Mouse (Mus musculus): ENCODE data around the gene Aldh16a1. TPM values are rescaled to one million over a fixed set of nuclear protein-coding genes. Genes with fewer than 3 reads are reported as not detected.
A peak's percentile ranks its signal among the peaks of the same experiment; 100 is the strongest.

Gene Aldh16a1
- polyA plus RNA-seq, 1 experiment: 106 TPM

- H3K36me3 ChIP-seq (ENCODE audit: control insufficient read depth, insufficient read depth, low read length): no peaks in the 10 kb centered on the region
- peak within 1 kb of the TSS; percentile 10; the same call in 1 of the 2 replicates for H3K27ac ChIP-seq (ENCODE audit: insufficient read depth, low read depth, low read length)
- WGBS: under 1% methylated on average over 29 of the region's 29 CpGs
- peak within 1 kb of the TSS; percentile 53 for H3K4me3 ChIP-seq (ENCODE audit: insufficient read depth, low read depth, low read length)
- no peaks in the 10 kb centered on the region for H3K27me3 ChIP-seq (replicated peaks; ENCODE audit: control insufficient read depth, insufficient read depth, low read length)
- TF ChIP-seq CTCF (conservative IDR thresholded peaks at IDR 0.05; ENCODE audit: insufficient read depth, insufficient read length, low read depth, low read length) (peak; percentile 95), POLR2A (IDR thresholded peaks at IDR 0.05; ENCODE audit: low read depth, low read length) (no peak)
- peak; percentile 96 for DNase-seq
- H3K4me1 ChIP-seq (ENCODE audit: control insufficient read depth, insufficient read depth, low read length): no peaks in the 10 kb centered on the region
Observed at GRCm38 (mm10) chr7:45135993-45136567, 18.3 kb downstream of the Aldh16a1 start, which contains the start of the genes Gm45713 and Flt3l. Gene Gm45713 (minus strand): TSS chr7:45136231. Gene Flt3l (minus strand): TSS chr7:45136432.

GRCm38 (mm10) chr7:45135370-45135769, 19.0 kb downstream of the Aldh16a1 start:
- Histone ChIP-seq H3K27ac (ENCODE audit: insufficient read depth, low read depth, low read length) (no peak overlapping the region), H3K4me1 (ENCODE audit: control insufficient read depth, insufficient read depth, low read length) (no peaks in the 10 kb centered on the region), H3K36me3 (ENCODE audit: control insufficient read depth, insufficient read depth, low read length) (no peaks in the 10 kb centered on the region), H3K4me3 (ENCODE audit: insufficient read depth, low read depth, low read length) (peak overlapping the region; percentile 53), H3K27me3 (replicated peaks; ENCODE audit: control insufficient read depth, insufficient read depth, low read length) (no peaks in the 10 kb centered on the region)
- WGBS: 88% methylated on average over 3 of the region's 3 CpGs
- no peak for DNase-seq
- no peak for TF ChIP-seq POLR2A (IDR thresholded peaks at IDR 0.05; ENCODE audit: low read depth, low read length)
- TF ChIP-seq CTCF (conservative IDR thresholded peaks at IDR 0.05; ENCODE audit: insufficient read depth, insufficient read length, low read depth, low read length): no peak

- TF ChIP-seq POLR2A (IDR thresholded peaks at IDR 0.05; ENCODE audit: low read depth, low read length) (no peak), CTCF (conservative IDR thresholded peaks at IDR 0.05; ENCODE audit: insufficient read depth, insufficient read length, low read depth, low read length) (no peak)
- H3K4me3 ChIP-seq (ENCODE audit: insufficient read depth, low read depth, low read length): no peak overlapping the region
Observed at GRCm38 (mm10) chr7:45134544-45135026, 19.8 kb downstream of the Aldh16a1 start.

GRCm38 (mm10) chr7:45133446-45134159, 20.8 kb downstream of the Aldh16a1 start:
- Histone ChIP-seq H3K4me3 (ENCODE audit: insufficient read depth, low read depth, low read length) (no peak overlapping the region), H3K27ac (ENCODE audit: insufficient read depth, low read depth, low read length) (no peak overlapping the region), H3K27me3 (replicated peaks; ENCODE audit: control insufficient read depth, insufficient read depth, low read length) (no peaks in the 10 kb centered on the region), H3K4me1 (ENCODE audit: control insufficient read depth, insufficient read depth, low read length) (peaks cover 5% of the 10 kb centered on the region; the same call in 1 of the 2 replicates), H3K36me3 (ENCODE audit: control insufficient read depth, insufficient read depth, low read length) (no peaks in the 10 kb centered on the region)
- 86% methylated on average over 8 of the region's 8 CpGs for WGBS
- no peak for DNase-seq
- TF ChIP-seq POLR2A (IDR thresholded peaks at IDR 0.05; ENCODE audit: low read depth, low read length) (no peak), CTCF (conservative IDR thresholded peaks at IDR 0.05; ENCODE audit: insufficient read depth, insufficient read length, low read depth, low read length) (peak; percentile 33; the same call in 1 of the 2 replicates)

More at GRCm38 (mm10) chr7:45134544-45135026, 19.8 kb downstream of the Aldh16a1 start:
- Histone ChIP-seq H3K4me1 (ENCODE audit: control insufficient read depth, insufficient read depth, low read length) (peaks cover 2% of the 10 kb centered on the region; the same call in 1 of the 2 replicates), H3K36me3 (ENCODE audit: control insufficient read depth, insufficient read depth, low read length) (no peaks in the 10 kb centered on the region), H3K27ac (ENCODE audit: insufficient read depth, low read depth, low read length) (no peak overlapping the region), H3K27me3 (replicated peaks; ENCODE audit: control insufficient read depth, insufficient read depth, low read length) (no peaks in the 10 kb centered on the region)
- no peak for DNase-seq
- WGBS: 22% methylated on average over 12 of the region's 12 CpGs

- Histone ChIP-seq H3K4me1 (ENCODE audit: control insufficient read depth, insufficient read depth, low read length) (peaks cover 10% of the 10 kb centered on the region; the same call in 1 of the 2 replicates), H3K27ac (ENCODE audit: insufficient read depth, low read depth, low read length) (no peak overlapping the region), H3K27me3 (replicated peaks; ENCODE audit: control insufficient read depth, insufficient read depth, low read length) (no peaks in the 10 kb centered on the region), H3K36me3 (ENCODE audit: control insufficient read depth, insufficient read depth, low read length) (peaks cover 3% of the 10 kb centered on the region; the same call in 1 of the 2 replicates), H3K4me3 (ENCODE audit: insufficient read depth, low read depth, low read length) (no peak overlapping the region)
- WGBS: 93% methylated on average over 11 of the region's 11 CpGs
- DNase-seq: no peak
- TF ChIP-seq POLR2A (IDR thresholded peaks at IDR 0.05; ENCODE audit: low read depth, low read length) (no peak), CTCF (conservative IDR thresholded peaks at IDR 0.05; ENCODE audit: insufficient read depth, insufficient read length, low read depth, low read length) (no peak)
Observed at GRCm38 (mm10) chr7:45131850-45132249, 22.5 kb downstream of the Aldh16a1 start.

- Histone ChIP-seq H3K4me3 (ENCODE audit: insufficient read depth, low read depth, low read length) (no peak overlapping the region), H3K27me3 (replicated peaks; ENCODE audit: control insufficient read depth, insufficient read depth, low read length) (no peaks in the 10 kb centered on the region), H3K27ac (ENCODE audit: insufficient read depth, low read depth, low read length) (no peak overlapping the region), H3K4me1 (ENCODE audit: control insufficient read depth, insufficient read depth, low read length) (peaks cover 11% of the 10 kb centered on the region; the same call in 1 of the 2 replicates), H3K36me3 (ENCODE audit: control insufficient read depth, insufficient read depth, low read length) (peaks cover 11% of the 10 kb centered on the region; the same call in 1 of the 2 replicates)
- TF ChIP-seq CTCF (conservative IDR thresholded peaks at IDR 0.05; ENCODE audit: insufficient read depth, insufficient read length, low read depth, low read length) (no peak), POLR2A (IDR thresholded peaks at IDR 0.05; ENCODE audit: low read depth, low read length) (no peak)
- DNase-seq: no peak
- WGBS: 70% methylated on average over 15 of the region's 15 CpGs
Observed at GRCm38 (mm10) chr7:45129776-45130512, 24.4 kb downstream of the Aldh16a1 start.

All from kidney, adult 2 months (tissue).